Mouse (Mus musculus): ENCODE measurements around the gene Atp2a2.

DNA sequence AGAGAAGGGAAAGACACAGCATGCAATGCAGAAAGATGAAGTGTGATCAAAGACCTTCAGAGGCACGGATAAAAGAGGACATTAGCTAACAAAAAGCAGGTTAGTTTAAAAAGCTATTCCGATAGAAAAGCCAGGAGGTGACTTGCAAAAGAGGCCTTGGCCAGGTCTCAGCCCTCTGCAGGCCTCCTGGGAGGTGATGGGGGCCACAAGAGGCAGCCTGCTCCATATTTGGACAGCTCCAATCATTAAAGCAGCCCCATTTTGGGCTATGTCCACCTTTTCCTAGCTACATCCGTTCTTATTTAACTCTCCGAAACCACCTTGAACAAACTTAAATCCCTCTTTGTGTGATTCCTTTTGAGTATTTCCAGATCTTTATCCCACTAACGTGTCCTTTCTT is 3.5 kb upstream of the Atp2a2 start:
- no peak for TF ChIP-seq CTCF (IDR thresholded peaks at IDR 0.05; ENCODE audit: borderline replicate concordance, insufficient read depth, low read depth, low read length)
- TF ChIP-seq POLR2A (IDR thresholded peaks at IDR 0.05; ENCODE audit: borderline replicate concordance, insufficient read depth, low read length), result no peak
